Mouse (Mus musculus): Measurements from ENCODE around the gene Cacfd1. TPM values are rescaled to one million over a fixed set of nuclear protein-coding genes. Genes with fewer than 3 reads are reported as not detected.

Cacfd1 gene
- total RNA-seq (2021), result 10 to 100 TPM; 46.3 to 48.2 TPM
- long read RNA-seq, experiment 1, transcript Cacfd1-202 (3 exons, 2,194 nt), result minor isoform, 11 of 39 reads
- long read RNA-seq, experiment 1, transcript Cacfd1-205 (5 exons, 2,689 nt), result major isoform, 16 of 39 reads
- long read RNA-seq, experiment 1, partial matches to known transcripts, result 1 of 39 reads
- long read RNA-seq, experiment 1, other reads (novel, unspliced or antisense), result 8 of 39 reads
- long read RNA-seq, experiment 2, transcript Cacfd1-202 (3 exons, 2,194 nt), result minor isoform, 12 of 50 reads
- long read RNA-seq, experiment 2, transcript Cacfd1-205 (5 exons, 2,689 nt), result major isoform, 21 of 50 reads
- long read RNA-seq, experiment 2, partial matches to known transcripts, result 6 of 50 reads
- long read RNA-seq, experiment 2, other reads (novel, unspliced or antisense), result 7 of 50 reads

DNA sequence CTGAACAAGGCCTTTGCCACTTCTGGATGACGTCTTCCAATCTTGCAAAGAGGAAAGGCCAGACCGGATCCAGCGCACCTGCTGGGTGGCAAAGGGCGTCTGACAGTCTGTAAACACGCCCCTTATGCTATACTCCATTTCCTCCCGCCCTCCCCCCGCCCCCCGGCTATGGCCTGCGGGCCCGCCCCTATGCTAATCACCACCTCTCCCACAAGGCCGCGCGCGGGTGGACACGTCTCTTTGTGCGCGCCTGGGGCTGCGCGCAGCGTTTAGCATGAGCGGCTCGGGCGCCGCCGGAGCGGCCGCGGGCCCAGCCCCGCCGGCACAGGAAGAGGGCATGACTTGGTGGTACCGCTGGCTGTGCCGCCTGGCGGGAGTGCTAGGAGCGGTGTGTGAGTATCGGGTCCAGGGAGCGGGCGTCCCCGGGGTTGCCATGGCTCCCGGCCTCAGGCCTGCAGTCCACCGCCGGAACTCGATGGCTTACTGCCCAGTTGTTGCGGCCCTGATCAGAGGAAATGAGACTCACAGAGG lies at the start of gene Cacfd1:
Cacfd1 (plus strand) TSS at position 213 of the 531 bp plus-strand sequence.
- peak; percentile 82 for DNase-seq (ENCODE audit: extremely low spot score in 1 of 2, low spot score in 2 of 2)
- no peak; the same call in 1 of the 2 replicates for TF ChIP-seq CTCF (IDR thresholded peaks at IDR 0.05)
- intact Hi-C loops (cut with DNase I), result loop anchor here (1.0 kb wide), 2 partner anchors 45 to 76 kb away; partner anchors contain the start of genes Rexo4 and Surf4
- peak within 1 kb of the TSS; percentile 95 for H3K4me3 ChIP-seq
- H3K27ac ChIP-seq, result peak within 1 kb of the TSS; percentile 89

DNA sequence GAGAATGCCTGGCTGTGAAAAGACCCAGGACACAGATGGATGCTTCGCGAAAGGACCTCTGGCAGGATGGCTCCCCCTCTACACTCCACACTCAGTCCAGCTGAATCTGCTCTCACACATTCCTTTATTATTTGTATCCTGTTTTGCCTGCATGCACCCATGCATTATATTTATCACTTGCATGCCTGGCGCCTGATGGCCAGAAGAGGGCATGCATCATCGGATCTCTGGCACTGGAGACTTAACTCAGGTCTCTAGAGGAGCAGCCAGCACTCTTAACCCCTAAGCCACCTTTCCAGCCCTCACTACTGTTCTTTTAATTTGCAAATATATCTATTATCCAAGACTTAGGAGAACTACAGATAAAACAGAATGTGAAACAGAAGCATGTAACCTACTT lies 49.0 kb upstream of the Cacfd1 start:
- no peak overlapping the region for H3K4me3 ChIP-seq
- intact Hi-C loops (cut with DNase I), result no loop called here
- no peak overlapping the region for H3K27ac ChIP-seq
- peak; percentile 33; the same call in 1 of the 2 replicates for TF ChIP-seq CTCF (IDR thresholded peaks at IDR 0.05)
- no peak for DNase-seq (ENCODE audit: extremely low spot score in 1 of 2, low spot score in 2 of 2)

DNA sequence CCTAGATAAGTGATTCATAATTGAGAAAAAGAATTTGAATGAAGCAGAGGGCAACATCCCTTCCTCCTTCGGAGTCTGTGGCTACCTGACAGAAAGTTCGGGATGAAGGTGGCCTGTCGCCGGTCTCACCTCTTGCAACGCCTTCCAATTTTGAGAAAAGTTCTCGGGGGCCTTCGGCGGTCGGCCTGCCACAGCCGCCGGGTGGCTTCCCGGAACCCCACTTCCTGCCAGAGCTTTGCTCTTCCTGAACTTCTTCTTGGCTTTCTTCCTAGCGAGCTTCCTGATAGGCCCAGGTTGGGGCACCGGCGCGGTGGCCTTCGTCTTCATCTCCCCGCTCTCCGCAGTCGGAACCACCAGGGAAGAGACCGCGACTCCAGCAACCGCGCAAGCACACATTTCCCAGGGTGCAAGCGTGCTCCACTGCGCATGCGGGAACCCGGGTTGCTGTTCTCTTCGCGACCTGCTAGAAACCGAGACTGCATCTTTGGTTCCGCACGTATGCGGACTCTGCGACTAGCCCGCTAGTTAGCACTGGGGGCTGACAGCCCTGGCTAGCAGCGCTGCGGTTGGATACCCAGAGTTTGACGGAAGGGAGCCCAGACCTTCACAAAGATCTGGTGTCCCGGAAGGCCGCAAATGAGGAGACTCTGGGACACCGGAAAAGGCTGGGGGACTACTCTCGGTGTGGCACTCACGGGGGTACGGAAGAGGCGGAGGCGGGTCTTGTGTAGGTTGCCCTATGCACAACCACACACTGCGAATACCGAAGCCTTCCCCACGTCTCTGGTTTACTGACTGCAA lies 45.6 kb upstream of the Cacfd1 start, which contains the start of gene Rexo4:
Rexo4 (minus strand) TSS at position 464 of the 801 bp plus-strand sequence.
- intact Hi-C loops (cut with DNase I), result loop anchor here (1.0 to 2.0 kb wide), 3 partner anchors 29 to 62 kb away; partner anchors contain the start of genes Cacfd1, Stkld1 and Surf6

DNA sequence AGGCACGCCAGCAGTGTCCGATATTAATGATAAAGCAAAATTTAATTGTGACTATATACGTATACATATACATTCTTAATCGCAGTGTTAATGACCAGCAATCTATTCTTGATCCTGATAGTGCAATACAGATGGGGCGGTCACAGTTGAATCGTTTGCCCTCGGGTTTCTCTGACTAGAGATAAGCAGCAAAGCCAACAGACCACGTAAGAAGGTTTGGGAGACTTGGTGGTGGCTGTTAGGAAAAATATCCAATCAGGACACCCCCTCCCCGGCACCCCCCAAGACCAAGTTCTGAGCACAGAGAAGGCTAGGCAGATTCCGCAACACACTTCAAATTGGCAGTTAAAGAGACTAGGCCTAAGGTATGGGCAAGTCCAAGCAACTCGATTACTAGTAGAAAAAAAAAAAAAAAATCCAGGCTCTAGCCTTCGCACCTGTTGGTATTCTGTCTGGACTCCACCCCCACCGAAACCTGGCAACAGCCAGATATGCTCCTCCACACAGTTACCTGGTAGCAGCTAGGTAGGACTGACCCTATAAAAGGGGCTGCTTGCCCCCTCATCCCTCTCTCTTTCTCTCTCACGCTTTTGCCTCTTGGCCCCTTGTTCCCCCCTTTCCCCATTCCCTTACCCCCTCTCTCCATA lies 44.9 kb upstream of the Cacfd1 start:
- H3K27ac ChIP-seq, result peak overlapping the region; percentile 98
- DNase-seq (ENCODE audit: extremely low spot score in 1 of 2, low spot score in 2 of 2), result no peak
- H3K4me3 ChIP-seq, result peak overlapping the region; percentile 84
- intact Hi-C loops (cut with DNase I), result loop anchor here (1.0 kb wide), 2 partner anchors 44 to 63 kb away; partner anchors contain the start of genes Cacfd1 and Surf6
- no peak for TF ChIP-seq CTCF (IDR thresholded peaks at IDR 0.05)

More for the DNA sequence above, 45.6 kb upstream of the Cacfd1 start, which contains the start of gene Rexo4:
- peak within 1 kb of the TSS; percentile 98 for H3K27ac ChIP-seq
- TF ChIP-seq CTCF (IDR thresholded peaks at IDR 0.05), result no peak
- peak; percentile 92 to 93 for DNase-seq (ENCODE audit: extremely low spot score in 1 of 2, low spot score in 2 of 2)
- peak within 1 kb of the TSS; percentile 84 for H3K4me3 ChIP-seq

DNA sequence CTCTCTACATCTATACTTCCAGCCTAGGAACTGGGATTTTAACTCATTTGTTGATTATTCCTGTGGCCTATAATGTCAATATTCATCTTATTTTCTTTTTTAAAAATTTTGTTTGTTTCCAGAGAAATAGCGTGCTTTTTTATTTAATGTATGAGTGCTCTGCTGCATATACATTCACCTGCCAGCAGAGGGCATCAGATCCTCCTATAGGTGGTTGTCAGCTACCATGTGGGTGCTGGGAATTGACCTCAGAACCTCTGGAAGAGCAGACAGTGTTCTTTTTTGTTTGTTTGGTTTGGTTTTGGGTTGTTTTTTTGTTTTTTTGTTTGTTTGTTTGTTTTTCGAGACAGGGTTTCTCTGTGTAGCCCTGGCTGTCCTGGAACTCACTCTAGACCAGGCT lies 42.5 kb upstream of the Cacfd1 start:
- Histone ChIP-seq H3K27ac (no peak overlapping the region), H3K4me3 (no peak overlapping the region)
- intact Hi-C loops (cut with DNase I), result no loop called here
- no peak for DNase-seq (ENCODE audit: extremely low spot score in 1 of 2, low spot score in 2 of 2)
- peak; percentile 5 for TF ChIP-seq CTCF (IDR thresholded peaks at IDR 0.05)

DNA sequence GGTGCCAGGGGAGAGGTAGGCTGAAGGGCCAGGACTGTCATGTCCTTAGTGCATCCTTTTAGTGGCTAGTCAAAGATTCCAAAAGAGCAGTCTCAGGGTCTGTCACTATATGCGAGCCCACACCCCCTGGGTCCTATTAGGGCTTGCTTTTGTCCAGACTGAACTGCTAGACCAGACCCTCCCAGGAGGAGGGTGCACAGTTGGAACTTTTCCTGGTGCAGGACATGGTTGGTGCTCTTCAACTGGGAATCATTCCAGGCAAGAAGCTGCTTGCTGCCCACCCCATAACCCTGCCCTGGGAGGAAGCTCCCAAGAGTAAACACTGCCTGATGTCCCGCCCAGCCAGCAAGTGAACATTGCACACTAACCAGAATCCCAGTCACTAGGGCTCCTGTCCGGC lies 36.6 kb upstream of the Cacfd1 start, which contains the start of gene Adamts13:
Adamts13 (plus strand) TSS at position 301 of the 400 bp plus-strand sequence.
- no peak for DNase-seq (ENCODE audit: extremely low spot score in 1 of 2, low spot score in 2 of 2)
- H3K4me3 ChIP-seq, result no peak within 1 kb of the TSS
- intact Hi-C loops (cut with DNase I), result no loop called here
- no peak within 1 kb of the TSS for H3K27ac ChIP-seq
- no peak for TF ChIP-seq CTCF (IDR thresholded peaks at IDR 0.05)

DNA sequence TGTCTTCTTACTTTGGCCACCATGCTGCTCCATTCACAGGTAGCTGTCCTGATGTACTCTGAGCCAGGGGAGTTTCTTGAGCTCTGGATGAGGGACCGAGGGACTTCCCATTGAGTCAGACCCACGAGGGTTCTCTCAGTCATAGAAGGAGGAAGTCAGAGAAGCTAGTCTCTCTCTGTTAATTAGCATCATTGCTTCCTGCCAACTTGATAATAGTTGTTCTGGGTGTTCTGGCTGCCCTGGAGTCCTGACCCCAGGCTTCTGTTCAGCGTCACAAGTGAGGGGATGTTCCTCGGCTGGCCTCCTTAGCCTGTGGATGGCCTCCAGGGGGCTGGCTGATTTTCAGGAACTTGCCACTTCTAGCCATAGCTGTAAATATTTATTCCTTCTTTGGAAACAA lies 35.8 kb upstream of the Cacfd1 start:
- DNase-seq (ENCODE audit: extremely low spot score in 1 of 2, low spot score in 2 of 2), result no peak
- TF ChIP-seq CTCF (IDR thresholded peaks at IDR 0.05), result no peak
- Histone ChIP-seq H3K27ac (no peak overlapping the region), H3K4me3 (no peak overlapping the region)
- intact Hi-C loops (cut with DNase I), result no loop called here

DNA sequence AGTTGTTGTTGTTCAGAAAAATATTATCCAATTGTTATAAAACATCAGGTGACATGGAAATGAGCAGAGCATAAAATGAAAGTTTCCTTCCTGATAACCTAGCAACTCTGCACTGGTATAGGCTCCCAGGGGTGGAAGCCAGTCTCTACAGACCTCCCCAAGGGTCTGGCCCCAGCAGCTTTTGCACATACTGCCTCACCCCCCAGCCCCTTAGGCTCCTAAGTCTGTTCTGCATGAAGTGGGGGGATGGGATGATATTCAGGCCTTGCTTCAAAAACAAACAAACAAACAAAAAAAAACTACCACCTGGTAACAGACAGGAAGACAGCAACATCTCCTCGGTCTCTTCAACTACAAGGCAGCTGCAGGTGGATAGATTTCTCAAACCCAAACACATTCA lies 29.4 kb upstream of the Cacfd1 start:
- Histone ChIP-seq H3K4me3 (no peak overlapping the region), H3K27ac (no peak overlapping the region)
- intact Hi-C loops (cut with DNase I), result no loop called here
- no peak for DNase-seq (ENCODE audit: extremely low spot score in 1 of 2, low spot score in 2 of 2)
- TF ChIP-seq CTCF (IDR thresholded peaks at IDR 0.05), result no peak

DNA sequence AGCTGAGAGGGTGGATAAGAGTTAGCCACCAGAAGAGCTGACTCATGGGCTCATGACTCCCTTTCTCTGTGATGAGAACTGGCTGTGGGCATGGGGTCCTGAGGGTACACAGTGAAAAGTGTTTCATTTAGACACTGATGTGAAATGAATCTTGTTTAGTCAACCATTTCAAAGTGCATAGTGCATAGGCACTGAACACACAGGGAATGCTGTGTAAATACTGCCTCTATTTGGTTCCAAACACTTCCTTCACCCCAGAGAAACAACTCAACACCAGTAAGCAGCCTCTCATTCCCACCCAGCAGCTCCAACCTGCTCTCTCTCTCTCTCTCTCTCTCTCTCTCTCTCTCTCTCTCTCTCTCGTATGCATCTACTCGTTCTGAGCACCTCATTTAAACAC lies 25.5 kb upstream of the Cacfd1 start:
- no peak for DNase-seq (ENCODE audit: extremely low spot score in 1 of 2, low spot score in 2 of 2)
- Histone ChIP-seq H3K4me3 (no peak overlapping the region), H3K27ac (no peak overlapping the region)
- TF ChIP-seq CTCF (IDR thresholded peaks at IDR 0.05), result no peak
- intact Hi-C loops (cut with DNase I), result no loop called here

DNA sequence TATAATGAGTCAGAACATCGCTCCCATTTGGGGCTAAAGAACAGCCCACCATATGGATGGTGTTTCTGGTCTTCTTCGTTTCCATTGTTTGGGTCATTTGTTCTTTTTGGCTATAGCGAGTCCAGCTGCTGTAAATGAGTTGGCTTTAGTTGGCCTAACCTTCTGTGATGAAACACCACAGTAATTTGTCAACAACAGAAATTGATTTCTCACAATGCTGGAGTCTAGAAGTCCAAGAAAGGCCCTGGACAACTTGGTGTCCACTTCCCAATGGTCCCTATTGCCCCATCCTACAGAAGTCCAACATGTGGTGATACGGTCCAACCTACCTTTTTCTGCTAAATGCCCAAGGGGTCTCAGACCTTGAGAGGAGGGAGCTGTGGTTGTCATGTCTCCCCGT lies 25.1 kb upstream of the Cacfd1 start:
- H3K27ac ChIP-seq, result no peak overlapping the region
- DNase-seq (ENCODE audit: extremely low spot score in 1 of 2, low spot score in 2 of 2), result no peak
- intact Hi-C loops (cut with DNase I), result no loop called here
- TF ChIP-seq CTCF (IDR thresholded peaks at IDR 0.05), result no peak
- no peak overlapping the region for H3K4me3 ChIP-seq

DNA sequence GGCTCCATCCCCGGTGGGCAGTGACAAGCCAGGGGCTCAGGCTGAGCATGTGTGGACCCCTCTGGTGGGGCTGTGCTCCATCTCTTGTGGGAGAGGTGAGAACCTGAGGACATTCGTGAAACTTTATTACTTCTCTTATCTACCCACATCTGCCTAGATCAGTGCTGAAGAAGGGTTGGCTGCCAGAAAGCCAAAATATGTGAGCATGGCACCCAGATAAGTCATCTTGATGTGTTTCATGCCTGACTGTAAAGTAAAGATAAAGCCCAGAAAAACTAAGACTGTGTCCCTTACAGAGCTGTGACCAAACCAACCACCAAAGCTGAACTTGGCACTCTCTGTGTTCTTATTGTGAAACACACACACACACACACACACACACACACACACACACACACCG lies 15.8 kb upstream of the Cacfd1 start:
- no peak overlapping the region for H3K27ac ChIP-seq
- H3K4me3 ChIP-seq, result no peak overlapping the region
- TF ChIP-seq CTCF (IDR thresholded peaks at IDR 0.05), result no peak
- intact Hi-C loops (cut with DNase I), result no loop called here
- DNase-seq (ENCODE audit: extremely low spot score in 1 of 2, low spot score in 2 of 2), result no peak

All from left cerebral cortex, adult 2 months (tissue).